In the genomic region with DNA sequence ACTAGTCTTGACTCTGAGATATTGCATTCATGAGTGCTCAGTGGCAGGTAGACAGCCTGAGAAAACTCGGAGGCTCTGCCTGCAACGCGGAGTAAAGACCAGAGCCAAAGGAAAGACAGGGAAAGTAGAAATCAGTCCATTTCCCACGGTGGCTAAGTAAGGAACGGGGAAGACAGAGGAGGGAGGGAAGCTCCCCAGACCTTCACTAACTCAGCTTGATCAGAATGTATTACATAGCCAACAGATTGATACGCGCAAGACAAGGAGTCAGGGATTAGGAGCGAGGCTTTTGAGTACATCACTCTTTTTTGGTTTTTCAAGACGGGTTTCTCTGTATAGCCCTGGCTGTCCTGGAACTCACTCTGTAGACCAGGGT, we compare ENCODE assay signal across 8 mouse cellular contexts. TPM values are rescaled to one million over a fixed set of nuclear protein-coding genes. Genes with fewer than 3 reads are reported as not detected.
A peak's percentile ranks its signal among the peaks of the same experiment; 100 is the strongest.
DNase-seq lines count a peak whose midpoint lies in the region; ATAC-seq lines count a peak whose summit lies in the region.

No protein-coding gene starts in this region.

- peak overlapping the region; percentile 99 for H3K4me2 ChIP-seq in kidney, embryonic 14.5 days (replicated peaks; ENCODE audit: low read depth, low read length)
- peak overlapping the region; percentile 98 for H3K4me2 ChIP-seq in intestine, embryonic 15.5 days (replicated peaks)
- H3K4me2 ChIP-seq in midbrain, embryonic 16.5 days (ENCODE audit: low read length) = peak overlapping the region; percentile 23

- no peaks in the 10 kb centered on the region for H3K9me3 ChIP-seq in kidney, embryonic 14.5 days (ENCODE audit: control insufficient read depth, low read length)
- H3K9me3 ChIP-seq in intestine, embryonic 15.5 days = no peaks in the 10 kb centered on the region
- no peaks in the 10 kb centered on the region for H3K9me3 ChIP-seq in midbrain, embryonic 16.5 days (replicated peaks; ENCODE audit: control insufficient read depth, low read length, poor library complexity, severe bottlenecking)

- peak overlapping the region; percentile 69; the same call in 1 of the 2 replicates for H3K27ac ChIP-seq in kidney, embryonic 14.5 days (ENCODE audit: low read depth, low read length)
- peak overlapping the region; percentile 42; the same call in 1 of the 2 replicates for H3K27ac ChIP-seq in intestine, embryonic 15.5 days
- H3K27ac ChIP-seq in midbrain, embryonic 16.5 days (ENCODE audit: low read length) = no peak overlapping the region

- no peaks in the 10 kb centered on the region for H3K36me3 ChIP-seq in kidney, embryonic 14.5 days (ENCODE audit: control insufficient read depth, insufficient read depth, low read length)
- H3K36me3 ChIP-seq in intestine, embryonic 15.5 days = no peaks in the 10 kb centered on the region
- no peaks in the 10 kb centered on the region for H3K36me3 ChIP-seq in midbrain, embryonic 16.5 days (ENCODE audit: control insufficient read depth, insufficient read depth, low read length)

- peaks cover 41% of the 10 kb centered on the region for H3K4me1 ChIP-seq in kidney, embryonic 14.5 days (ENCODE audit: control insufficient read depth, insufficient read depth, low read length)
- peaks cover 28% of the 10 kb centered on the region for H3K4me1 ChIP-seq in intestine, embryonic 15.5 days (replicated peaks)
- peaks cover 17% of the 10 kb centered on the region for H3K4me1 ChIP-seq in midbrain, embryonic 16.5 days (ENCODE audit: control insufficient read depth, insufficient read depth, low read length)

- 5% methylated on average over 9 of the region's 9 CpGs for WGBS in kidney, embryonic 14.5 days
- WGBS in intestine, embryonic 15.5 days = 5% methylated on average over 9 of the region's 9 CpGs
- WGBS in midbrain, embryonic 16.5 days = 2% methylated on average over 9 of the region's 9 CpGs

- peak overlapping the region; percentile 68 for H3K4me3 ChIP-seq in kidney, embryonic 14.5 days (ENCODE audit: low read length)
- peak overlapping the region; percentile 48 for H3K4me3 ChIP-seq in intestine, embryonic 15.5 days (replicated peaks)
- peak overlapping the region; percentile 4; the same call in 1 of the 2 replicates for H3K4me3 ChIP-seq in midbrain, embryonic 16.5 days (ENCODE audit: low read depth, low read length)

- no peak for DNase-seq in kidney, postnatal 36 days
- DNase-seq in cerebellum, adult 8-10 months = no peak
- DNase-seq in layer of hippocampus, postnatal 25 days (ENCODE audit: extremely low spot score in 1 of 2, low spot score in 1 of 2) = no peak

- peaks cover 8% of the 10 kb centered on the region; the same call in 1 of the 2 replicates for H3K27me3 ChIP-seq in kidney, embryonic 14.5 days (ENCODE audit: control insufficient read depth, insufficient read depth, low read length)
- peaks cover 14% of the 10 kb centered on the region for H3K27me3 ChIP-seq in intestine, embryonic 15.5 days (replicated peaks)
- H3K27me3 ChIP-seq in midbrain, embryonic 16.5 days (ENCODE audit: control insufficient read depth, insufficient read depth, low read depth, low read length) = peaks cover 63% of the 10 kb centered on the region

- peak overlapping the region; percentile 51 for H3K9ac ChIP-seq in kidney, embryonic 14.5 days (ENCODE audit: low read depth, low read length)
- H3K9ac ChIP-seq in intestine, embryonic 15.5 days = no peak overlapping the region
- no peak overlapping the region; the same call in 1 of the 2 replicates for H3K9ac ChIP-seq in midbrain, embryonic 16.5 days (ENCODE audit: low read depth, low read length)

- no peak for ATAC-seq in kidney, embryonic 14.5 days (ENCODE audit: low FRiP score, low TSS enrichment)
- ATAC-seq in common myeloid progenitor, adult 5-6 weeks (replicated peaks; ENCODE audit: low read depth, poor library complexity, severe bottlenecking) = peak; percentile 5; the same call in 1 of the 2 replicates
- ATAC-seq in intestine, embryonic 15.5 days = no peak
- no peak for ATAC-seq in midbrain, embryonic 16.5 days
- ATAC-seq in monocyte, adult 5-6 weeks (replicated peaks; ENCODE audit: insufficient number of reproducible peaks, low FRiP score, low TSS enrichment, poor library complexity, severe bottlenecking) = no peak; the same call in 1 of the 2 replicates

RNA-seq across cellular contexts. Expression of a gene that starts 1.3 kb away (rescaled TPM):
- polyA plus RNA-seq in kidney, embryonic 14.5 days (2014; fragmentation: Nextera tagmentation; extraction: Ambion mirVana) = 19.5 TPM in 2 replicates
- total RNA-seq in common myeloid progenitor, adult 5-6 weeks (2017) = 1.7 TPM in 1 of 2 replicates, not detected in the other
- 14.8 and 16.5 TPM in 2 replicates for polyA plus RNA-seq in intestine, embryonic 15.5 days (2015; fragmentation: Nextera tagmentation; extraction: Ambion mirVana)
- polyA plus RNA-seq in midbrain, embryonic 16.5 days (2015; fragmentation: Nextera tagmentation; extraction: Ambion mirVana) = 0.53 and 0.77 TPM in 2 replicates
- 11.7 to 33.0 TPM (median 18.9 TPM) in 3 replicates for total RNA-seq in monocyte, adult 5-6 weeks (2017)
- total RNA-seq in layer of hippocampus, postnatal 25 days (2021) = under 1 TPM; 0.20 to 0.26 TPM

RNA-seq across cellular contexts. Expression of a gene that starts 20.1 kb away (rescaled TPM):
- polyA plus RNA-seq in kidney, embryonic 14.5 days (2014; fragmentation: Nextera tagmentation; extraction: Ambion mirVana) = 116 TPM in 2 replicates
- total RNA-seq in common myeloid progenitor, adult 5-6 weeks (2017) = 34.9 and 50.2 TPM in 2 replicates
- polyA plus RNA-seq in intestine, embryonic 15.5 days (2015; fragmentation: Nextera tagmentation; extraction: Ambion mirVana) = 94.4 and 101 TPM in 2 replicates
- polyA plus RNA-seq in midbrain, embryonic 16.5 days (2015; fragmentation: Nextera tagmentation; extraction: Ambion mirVana) = 129 and 132 TPM in 2 replicates
- total RNA-seq in monocyte, adult 5-6 weeks (2017) = 27.9 to 51.1 TPM (median 46.4 TPM) in 3 replicates
- 10 to 100 TPM; 60.1 to 64.2 TPM for total RNA-seq in layer of hippocampus, postnatal 25 days (2021)

Comparison
In these comparisons a context has a peak if more than half of its experiments do, and no peak if none do; other contexts are left out.
1. H3K4me2 ChIP-seq: peak in every context shown above with its lines; median percentile 99 in kidney, embryonic 14.5 days; 98 in intestine, embryonic 15.5 days; 23 in midbrain, embryonic 16.5 days.
2. H3K4me3 ChIP-seq: peak in every context shown above with its lines; median percentile 68 in kidney, embryonic 14.5 days; 48 in intestine, embryonic 15.5 days; 4 in midbrain, embryonic 16.5 days.